Mouse (Mus musculus): ENCODE results near the gene Ubxn1. TPM values are rescaled to one million over a fixed set of nuclear protein-coding genes. Genes with fewer than 3 reads are reported as not detected.
"Not testable (repeated sequence)": the region's sequence is repeated elsewhere in the genome, so short reads cannot be mapped to it uniquely, and the experiment has no call there.

Ubxn1 gene
- polyA plus RNA-seq, 1 experiment from 2014 or later, result 168 TPM

DNA sequence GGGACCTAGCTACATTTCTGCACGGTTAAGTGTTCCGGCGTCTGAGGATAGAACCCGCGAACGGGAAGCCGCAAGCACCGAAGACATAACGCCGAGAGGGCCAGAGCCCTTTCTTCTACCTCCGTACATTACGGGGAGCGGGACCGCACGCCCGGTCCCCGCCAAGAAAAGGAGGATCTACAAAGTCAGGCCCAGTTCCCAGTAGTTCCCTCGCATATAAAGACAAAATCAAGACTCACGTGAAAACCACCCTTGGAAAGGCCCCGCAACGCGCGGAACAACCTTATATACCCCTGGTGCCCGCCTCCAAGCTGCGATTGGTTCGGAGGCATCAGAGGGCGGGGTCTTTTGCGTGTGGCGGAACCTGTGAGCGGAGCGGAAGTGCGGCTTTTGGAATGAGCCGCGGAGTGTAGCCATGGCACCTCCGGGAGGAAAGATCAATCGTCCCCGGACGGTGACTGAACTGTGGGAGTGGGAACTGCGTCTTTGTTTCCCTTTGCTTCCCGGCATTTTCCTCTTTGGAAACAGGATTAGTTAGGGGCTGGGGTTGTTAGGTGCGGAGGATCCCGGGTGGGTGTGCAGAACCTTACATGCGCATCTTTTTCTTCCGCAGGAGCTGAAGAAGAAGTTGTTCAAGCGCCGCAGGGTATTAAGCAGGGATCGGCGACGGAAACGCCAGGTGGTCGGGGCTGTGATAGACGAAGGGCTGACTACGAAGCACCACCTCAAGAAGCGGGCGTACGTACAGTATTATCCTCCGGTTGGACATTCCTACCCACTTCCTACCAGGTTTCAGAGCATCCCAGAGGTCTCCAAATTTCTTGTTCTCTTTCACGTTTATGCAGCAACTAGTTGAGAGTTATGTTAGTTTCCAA lies 17.5 kb downstream of the Ubxn1 start, which contains the start of the genes 1810009A15Rik and Gm49416:
Gene 1810009A15Rik, plus strand, starts transcription at position 343 of the 875 bp plus-strand sequence.
Gene Gm49416, plus strand, starts transcription at position 416 of the 875 bp plus-strand sequence.
- Histone ChIP-seq H3K4me3 (replicated peaks) (peak within 1 kb of the TSS; percentile 68), H3K4me1 (replicated peaks) (peaks cover 27% of the 10 kb centered on the region), H3K27ac (peak within 1 kb of the TSS; percentile 85), H3K27me3 (no peaks in the 10 kb centered on the region), H3K9ac (replicated peaks) (peak within 1 kb of the TSS; percentile 77), H3K36me3 (peaks cover 9% of the 10 kb centered on the region; the same call in 1 of the 2 replicates), H3K4me2 (replicated peaks) (peak within 1 kb of the TSS; percentile 82), H3K9me3 (no peaks in the 10 kb centered on the region)
- WGBS, result under 1% methylated on average over 58 of the region's 58 CpGs
- ATAC-seq, result peak; percentile 97

DNA sequence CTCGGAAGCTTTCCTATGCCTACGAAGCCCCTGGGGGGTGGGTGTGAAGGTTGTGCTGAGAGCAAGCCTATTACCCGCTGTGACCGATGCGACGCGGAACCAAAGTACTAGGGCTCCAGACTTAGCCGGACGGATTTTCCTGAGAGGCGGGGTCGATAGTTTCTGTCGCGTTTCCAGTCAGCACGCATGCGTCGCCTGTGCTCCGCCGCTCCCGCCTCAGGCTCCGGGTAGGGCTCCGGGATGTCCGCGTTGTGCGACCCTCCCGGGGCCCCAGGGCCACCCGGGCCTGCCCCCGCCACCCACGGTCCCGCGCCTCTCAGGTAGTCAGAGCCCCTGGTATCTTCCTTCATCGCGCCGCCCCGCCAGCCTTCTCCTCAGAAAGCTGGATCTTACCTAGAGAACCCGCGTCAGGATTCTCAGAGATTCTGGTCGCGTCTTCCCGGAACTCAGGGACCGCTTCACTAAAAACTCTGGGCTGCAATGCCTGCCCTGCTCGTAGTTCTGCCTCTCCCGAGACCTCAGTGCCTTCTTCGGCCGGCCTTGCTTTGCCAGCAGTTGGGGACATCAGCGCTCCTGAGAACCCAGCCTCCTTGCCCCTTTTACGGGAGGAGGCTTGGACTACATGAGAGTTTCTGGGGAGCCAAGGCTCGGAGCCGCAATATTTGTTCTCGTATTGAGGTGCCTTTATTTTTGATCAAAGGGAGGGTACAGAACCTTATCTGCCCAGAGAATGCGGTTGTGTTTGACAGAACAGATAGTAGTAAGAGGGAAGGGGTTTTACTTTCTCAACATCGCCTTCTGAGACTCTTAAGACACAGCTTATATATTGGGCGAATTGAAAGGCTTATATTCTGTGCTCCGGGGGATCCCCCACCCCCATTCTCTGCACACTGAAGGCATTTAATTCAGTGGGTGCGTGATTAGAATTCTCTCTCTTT lies 21.8 kb downstream of the Ubxn1 start, which contains the start of gene Ints5:
Gene Ints5, plus strand, starts transcription at position 177 of the 938 bp plus-strand sequence.
- H3K4me3 ChIP-seq (replicated peaks), result peak within 1 kb of the TSS; percentile 89
- 2% methylated on average over 54 of the region's 54 CpGs for WGBS

DNA sequence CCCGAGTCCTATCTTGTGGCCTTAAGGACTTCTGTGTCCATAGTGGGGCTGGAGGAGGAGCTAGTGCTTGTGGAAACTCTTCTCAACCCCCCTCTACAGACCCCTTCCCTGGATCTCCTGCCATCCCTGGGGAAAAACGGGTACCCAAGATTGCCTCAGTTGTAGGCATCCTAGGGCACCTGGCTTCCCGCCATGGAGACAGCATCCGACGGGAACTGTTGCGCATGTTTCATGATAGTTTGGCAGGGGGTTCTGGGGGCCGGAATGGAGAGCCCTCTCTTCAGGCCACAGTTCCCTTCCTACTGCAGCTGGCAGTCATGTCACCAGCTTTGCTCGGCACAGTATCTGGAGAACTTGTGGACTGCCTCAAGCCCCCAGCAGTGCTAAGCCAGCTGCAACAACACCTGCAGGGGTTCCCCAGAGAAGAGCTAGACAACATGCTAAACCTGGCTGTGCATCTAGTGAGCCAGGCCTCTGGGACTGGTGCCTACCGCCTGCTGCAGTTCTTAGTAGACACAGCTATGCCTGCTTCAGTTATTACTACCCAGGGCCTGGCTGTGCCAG lies 24.2 kb downstream of the Ubxn1 start:
- no peaks in the 10 kb centered on the region for H3K27me3 ChIP-seq
- H3K4me2 ChIP-seq (replicated peaks), result no peak overlapping the region
- H3K9me3 ChIP-seq, result no peaks in the 10 kb centered on the region
- peaks cover 48% of the 10 kb centered on the region for H3K4me1 ChIP-seq (replicated peaks)
- H3K4me3 ChIP-seq (replicated peaks), result no peak overlapping the region
- no peak overlapping the region for H3K9ac ChIP-seq (replicated peaks)
- peaks cover 28% of the 10 kb centered on the region for H3K36me3 ChIP-seq
- no peak for ATAC-seq
- H3K27ac ChIP-seq, result no peak overlapping the region
- WGBS, result 89% methylated on average over 9 of the region's 9 CpGs

More for the DNA sequence above, 21.8 kb downstream of the Ubxn1 start, which contains the start of gene Ints5:
- ATAC-seq, result peak; percentile 59
- H3K9ac ChIP-seq (replicated peaks), result peak within 1 kb of the TSS; percentile 95
- no peaks in the 10 kb centered on the region for H3K27me3 ChIP-seq
- H3K4me1 ChIP-seq (replicated peaks), result peaks cover 44% of the 10 kb centered on the region
- peaks cover 32% of the 10 kb centered on the region for H3K36me3 ChIP-seq
- H3K9me3 ChIP-seq, result no peaks in the 10 kb centered on the region
- H3K4me2 ChIP-seq (replicated peaks), result peak within 1 kb of the TSS; percentile 95
- H3K27ac ChIP-seq, result peak within 1 kb of the TSS; percentile 88

DNA sequence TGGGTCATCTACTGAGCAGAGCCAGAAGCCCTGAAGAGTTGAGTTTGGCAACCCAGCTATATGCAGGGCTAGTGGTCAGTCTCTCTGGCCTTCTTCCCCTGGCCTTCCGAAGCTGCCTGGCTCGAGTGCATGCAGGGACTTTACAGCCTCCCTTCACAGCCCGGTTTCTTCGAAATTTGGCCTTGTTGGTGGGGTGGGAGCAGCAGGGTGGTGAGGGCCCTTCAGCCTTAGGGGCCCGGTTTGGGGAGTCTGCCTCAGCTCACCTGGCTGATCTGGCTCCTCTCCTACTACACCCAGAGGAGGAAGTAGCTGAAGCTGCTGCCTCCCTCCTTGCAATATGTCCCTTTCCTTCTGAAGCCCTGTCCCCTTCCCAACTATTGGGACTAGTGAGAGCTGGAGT lies 24.9 kb downstream of the Ubxn1 start:
- peaks cover 23% of the 10 kb centered on the region for H3K36me3 ChIP-seq
- H3K4me2 ChIP-seq (replicated peaks); H3K9me3 ChIP-seq; H3K27ac ChIP-seq; H3K4me3 ChIP-seq (replicated peaks); H3K9ac ChIP-seq (replicated peaks); H3K27me3 ChIP-seq; ATAC-seq: not testable (repeated sequence)
- WGBS, result 94% methylated on average over 5 of the region's 5 CpGs
- peaks cover 48% of the 10 kb centered on the region for H3K4me1 ChIP-seq (replicated peaks)

DNA sequence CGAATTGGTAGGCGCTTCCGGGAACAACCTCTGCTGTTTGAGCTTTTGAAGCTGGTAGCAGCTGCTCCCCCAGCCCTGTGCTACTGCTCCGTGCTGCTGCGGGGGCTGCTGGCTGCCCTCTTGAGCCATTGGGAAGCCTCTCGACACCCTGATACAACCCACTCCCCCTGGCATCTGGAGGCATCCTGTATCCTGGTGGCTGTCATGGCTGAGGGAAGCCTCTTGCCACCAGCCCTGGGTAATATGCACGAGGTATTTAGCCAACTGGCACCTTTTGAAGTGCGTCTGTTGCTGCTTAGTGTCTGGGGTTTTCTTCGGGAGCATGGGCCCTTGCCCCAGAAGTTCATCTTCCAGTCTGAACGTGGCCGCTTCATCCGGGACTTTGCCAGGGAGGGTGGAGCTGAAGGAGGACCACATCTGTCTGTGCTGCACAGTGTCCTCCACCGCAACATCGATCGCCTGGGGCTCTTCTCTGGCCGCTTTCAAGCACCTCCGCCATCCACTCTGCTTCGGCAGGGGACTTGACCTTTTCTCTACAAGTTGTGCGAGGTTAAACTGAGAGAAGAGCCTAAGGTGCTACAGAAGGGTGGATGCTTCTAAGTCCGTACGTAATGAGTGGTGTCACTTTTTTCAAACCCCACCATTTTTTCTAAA lies 26.0 kb downstream of the Ubxn1 start:
- H3K27me3 ChIP-seq, result not testable (repeated sequence)
- WGBS, result 26% methylated on average over 21 of the region's 21 CpGs

DNA sequence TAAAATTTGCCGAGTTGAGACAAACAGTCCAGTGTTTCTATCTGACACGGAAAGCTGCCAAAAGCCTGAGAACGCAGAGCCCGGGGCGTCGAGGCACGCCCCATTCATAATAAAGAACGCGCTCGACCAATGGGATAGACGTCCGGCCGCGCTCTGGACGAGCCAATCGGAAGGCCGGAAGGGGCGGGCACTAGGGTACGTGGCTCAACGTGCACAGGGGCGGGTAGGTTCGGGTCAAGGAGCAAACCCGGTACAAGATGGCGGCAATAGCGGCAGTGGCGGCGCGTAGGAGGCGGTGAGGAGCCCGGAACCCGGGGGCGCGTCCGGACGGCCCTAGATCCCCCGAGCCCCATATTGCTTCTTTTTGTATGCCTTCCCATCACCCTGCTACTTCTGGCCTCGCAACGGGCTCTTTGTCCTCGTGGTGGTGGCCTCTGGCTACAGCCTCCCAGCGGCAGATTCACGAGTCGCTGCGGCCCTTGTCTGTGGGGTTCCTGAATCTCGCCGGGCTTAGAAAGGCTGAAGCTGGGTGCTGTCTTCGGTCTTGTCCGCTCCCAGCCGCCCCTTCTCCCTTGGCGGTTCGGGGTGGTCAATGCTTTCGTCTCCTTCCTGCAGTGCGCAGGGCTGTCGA lies 26.7 kb downstream of the Ubxn1 start, which contains the start of gene Ganab:
Gene Ganab, plus strand, starts transcription at position 207 of the 631 bp plus-strand sequence.
- H3K4me2 ChIP-seq (replicated peaks), result peak within 1 kb of the TSS; percentile 89
- peaks cover 44% of the 10 kb centered on the region for H3K4me1 ChIP-seq (replicated peaks)
- ATAC-seq, result peak; percentile 99
- H3K36me3 ChIP-seq, result peaks cover 34% of the 10 kb centered on the region
- H3K27me3 ChIP-seq, result no peaks in the 10 kb centered on the region
- WGBS, result under 1% methylated on average over 53 of the region's 53 CpGs
- H3K27ac ChIP-seq, result peak within 1 kb of the TSS; percentile 87
- H3K9me3 ChIP-seq, result no peaks in the 10 kb centered on the region
- peak within 1 kb of the TSS; percentile 97 for H3K9ac ChIP-seq (replicated peaks)
- peak within 1 kb of the TSS; percentile 98 for H3K4me3 ChIP-seq (replicated peaks)

More for the DNA sequence above, 26.0 kb downstream of the Ubxn1 start:
- peak overlapping the region; percentile 97 for H3K9ac ChIP-seq (replicated peaks)
- peak overlapping the region; percentile 87 for H3K27ac ChIP-seq
- peak; percentile 66 for ATAC-seq
- not testable (repeated sequence) for H3K9me3 ChIP-seq
- peak overlapping the region; percentile 98 for H3K4me3 ChIP-seq (replicated peaks)
- H3K4me2 ChIP-seq (replicated peaks), result peak overlapping the region; percentile 89
- peaks cover 30% of the 10 kb centered on the region for H3K36me3 ChIP-seq
- peaks cover 47% of the 10 kb centered on the region for H3K4me1 ChIP-seq (replicated peaks)

DNA sequence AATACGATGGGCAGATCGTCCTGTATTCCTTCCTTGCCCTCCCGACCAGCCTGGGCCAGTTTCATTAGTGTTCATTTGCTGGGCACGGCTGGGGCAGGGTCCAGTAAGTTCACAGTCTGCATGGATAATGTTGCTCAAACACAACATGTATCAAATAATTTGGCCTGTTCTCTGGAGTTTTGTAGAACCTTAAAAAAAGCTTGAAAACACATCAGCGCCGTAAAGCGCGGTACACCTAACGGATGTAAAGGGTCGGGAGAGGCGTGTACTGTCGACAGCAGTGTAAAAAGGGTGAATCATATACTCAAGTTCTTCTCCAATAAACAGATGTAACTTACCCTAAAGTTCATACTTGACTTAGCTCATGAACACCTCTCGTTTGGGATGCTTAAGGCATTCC lies 27.3 kb downstream of the Ubxn1 start:
- ATAC-seq, result no peak
- H3K27me3 ChIP-seq, result no peaks in the 10 kb centered on the region
- peak overlapping the region; percentile 87 for H3K27ac ChIP-seq
- 21% methylated on average over 13 of the region's 13 CpGs for WGBS
- H3K9ac ChIP-seq (replicated peaks), result peak overlapping the region; percentile 97
- peak overlapping the region; percentile 98 for H3K4me3 ChIP-seq (replicated peaks)
- peaks cover 39% of the 10 kb centered on the region for H3K4me1 ChIP-seq (replicated peaks)
- H3K9me3 ChIP-seq, result no peaks in the 10 kb centered on the region
- H3K36me3 ChIP-seq, result peaks cover 40% of the 10 kb centered on the region
- peak overlapping the region; percentile 89 for H3K4me2 ChIP-seq (replicated peaks)

DNA sequence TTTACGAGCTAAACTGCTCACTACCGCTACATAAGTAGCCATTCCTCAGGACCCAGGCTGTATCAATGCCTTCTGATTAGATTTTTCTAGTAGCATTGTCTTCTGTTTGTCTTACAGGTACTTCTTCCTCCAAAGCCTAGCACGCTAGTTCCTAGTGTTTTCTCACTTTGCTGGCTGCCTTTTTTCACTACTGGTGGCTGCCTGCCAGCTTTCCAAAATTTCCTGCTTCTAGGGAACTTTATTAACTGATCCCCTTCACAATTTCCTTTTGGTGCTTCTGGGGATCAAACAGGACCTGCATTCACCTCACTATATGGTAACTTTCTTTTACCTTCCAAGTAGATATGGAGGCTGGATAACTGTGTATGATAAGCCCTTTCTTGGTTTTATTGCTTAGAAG lies 27.8 kb downstream of the Ubxn1 start:
- H3K4me2 ChIP-seq (replicated peaks), result peak overlapping the region; percentile 89
- peak overlapping the region; percentile 98 for H3K4me3 ChIP-seq (replicated peaks)
- no peak overlapping the region for H3K27ac ChIP-seq
- H3K36me3 ChIP-seq, result peaks cover 45% of the 10 kb centered on the region
- H3K9me3 ChIP-seq, result no peaks in the 10 kb centered on the region
- no peak for ATAC-seq
- no peaks in the 10 kb centered on the region for H3K27me3 ChIP-seq
- WGBS, result 60% methylated on average over 3 of the region's 3 CpGs
- H3K4me1 ChIP-seq (replicated peaks), result peaks cover 34% of the 10 kb centered on the region
- peak overlapping the region; percentile 97 for H3K9ac ChIP-seq (replicated peaks)

DNA sequence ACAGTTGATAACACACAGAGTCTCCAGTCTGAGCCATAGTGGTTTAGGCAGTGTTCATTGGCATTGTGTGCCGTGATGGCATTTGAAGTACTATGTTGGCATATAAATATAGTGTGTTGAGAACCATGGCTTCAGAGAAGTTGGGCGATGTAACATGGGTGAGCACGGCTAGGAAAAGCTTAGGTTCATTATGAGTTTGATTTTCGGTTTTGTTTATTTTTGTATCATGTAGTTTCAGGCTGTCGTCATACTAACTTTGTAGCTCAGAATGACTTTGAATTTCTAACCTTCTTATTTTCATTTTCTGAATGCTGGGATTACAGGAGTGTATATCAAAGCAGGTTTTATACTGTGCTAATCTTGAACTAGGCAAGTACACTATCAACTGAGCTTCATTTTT lies 32.1 kb downstream of the Ubxn1 start:
- H3K27ac ChIP-seq, result no peak overlapping the region
- no peaks in the 10 kb centered on the region for H3K9me3 ChIP-seq
- 96% methylated on average over 5 of the region's 5 CpGs for WGBS
- H3K36me3 ChIP-seq, result peaks cover 62% of the 10 kb centered on the region
- H3K27me3 ChIP-seq, result no peaks in the 10 kb centered on the region
- no peak for ATAC-seq
- peaks cover 13% of the 10 kb centered on the region for H3K4me1 ChIP-seq (replicated peaks)
- H3K4me2 ChIP-seq (replicated peaks), result no peak overlapping the region
- H3K9ac ChIP-seq (replicated peaks), result no peak overlapping the region
- no peak overlapping the region for H3K4me3 ChIP-seq (replicated peaks)

DNA sequence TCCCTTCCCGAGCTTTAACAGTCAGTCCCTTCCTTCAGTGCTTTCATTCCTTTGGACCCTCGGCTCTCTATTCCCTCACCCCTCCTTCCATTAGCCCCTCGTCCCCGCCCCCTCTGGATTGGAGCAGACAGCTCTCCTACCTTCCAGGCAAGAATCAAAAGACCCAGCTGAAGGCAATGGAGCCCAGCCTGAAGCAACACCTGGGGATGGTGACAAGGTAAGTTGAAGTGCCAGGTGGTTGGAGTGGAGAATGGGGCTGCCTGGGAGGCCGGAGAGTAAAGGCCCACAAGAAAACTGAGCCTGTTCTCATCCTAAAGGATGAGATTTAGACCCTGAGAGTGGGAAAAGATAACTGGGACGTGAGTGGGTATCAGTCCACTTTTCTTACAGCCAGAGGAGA lies 37.2 kb downstream of the Ubxn1 start:
- no peaks in the 10 kb centered on the region for H3K4me1 ChIP-seq (replicated peaks)
- H3K36me3 ChIP-seq, result peaks cover 96% of the 10 kb centered on the region
- H3K4me2 ChIP-seq (replicated peaks), result no peak overlapping the region
- H3K27ac ChIP-seq, result no peak overlapping the region
- ATAC-seq, result no peak
- 91% methylated on average over 6 of the region's 6 CpGs for WGBS
- H3K9me3 ChIP-seq, result no peaks in the 10 kb centered on the region
- H3K27me3 ChIP-seq, result no peaks in the 10 kb centered on the region
- H3K9ac ChIP-seq (replicated peaks), result no peak overlapping the region
- H3K4me3 ChIP-seq (replicated peaks), result no peak overlapping the region

DNA sequence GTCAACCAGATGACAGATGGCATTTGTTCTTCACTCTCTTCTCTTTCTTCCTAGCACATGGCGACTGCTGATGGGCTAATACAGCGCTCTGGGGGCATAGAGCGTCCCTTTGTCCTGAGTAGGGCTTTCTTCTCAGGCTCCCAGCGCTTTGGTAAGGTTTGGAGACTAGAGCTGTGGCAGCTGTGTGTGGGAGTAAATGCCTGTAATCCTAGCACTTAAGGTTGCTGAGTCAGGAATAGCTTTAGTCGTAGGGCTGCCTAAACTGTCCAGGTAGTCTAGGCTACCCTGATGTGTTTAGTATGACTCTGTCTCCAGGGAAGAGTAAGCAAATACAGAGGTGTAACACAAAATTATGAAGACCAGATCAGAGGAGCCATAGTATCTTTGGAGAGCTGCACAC lies 40.5 kb downstream of the Ubxn1 start:
- no peaks in the 10 kb centered on the region for H3K27me3 ChIP-seq
- H3K9me3 ChIP-seq, result no peaks in the 10 kb centered on the region
- WGBS, result 95% methylated on average over 5 of the region's 5 CpGs
- no peak overlapping the region for H3K4me2 ChIP-seq (replicated peaks)
- H3K4me3 ChIP-seq (replicated peaks), result no peak overlapping the region
- H3K36me3 ChIP-seq, result peaks cover 100% of the 10 kb centered on the region
- H3K27ac ChIP-seq, result no peak overlapping the region
- no peaks in the 10 kb centered on the region for H3K4me1 ChIP-seq (replicated peaks)
- ATAC-seq, result no peak
- no peak overlapping the region for H3K9ac ChIP-seq (replicated peaks)
